Mouse (Mus musculus) lung, embryonic 14.5 days (tissue): ENCODE measurements around the gene Rfpl4. TPM values are rescaled to one million over a fixed set of nuclear protein-coding genes. Genes with fewer than 3 reads are reported as not detected.
"Not testable (repeated sequence)": the region's sequence is repeated elsewhere in the genome, so short reads cannot be mapped to it uniquely, and the experiment has no call there.

Experiments used
- ATAC-seq: fragments of 200-750 bp; cut with Nextera tagmentation; 2 replicates; pipeline ENCODE4 v1.8.0; 2017; ENCODE audit warnings: mild to moderate bottlenecking, moderate TSS enrichment, moderate library complexity; ENCODE audit not compliant: insufficient read depth
- DNase-seq: peaks from one replicate; pipeline ENCODE4 v3.0.0-alpha.2; 2015
- H3K27ac ChIP-seq: fragments of 300-500 bp; sonication (generic); 2 replicates; pipeline ENCODE4 v1.5.1; 2014; ENCODE audit warnings: low read depth, mild to moderate bottlenecking, moderate library complexity
- H3K27me3 ChIP-seq: fragments of 300-500 bp; sonication (generic); 2 replicates; pipeline ENCODE4 v1.6.1; 2014; ENCODE audit warnings: low read length, control low read depth; ENCODE audit not compliant: insufficient read depth
- H3K36me3 ChIP-seq: fragments of 300-500 bp; sonication (generic); 2 replicates; pipeline ENCODE4 v1.6.1; 2014; ENCODE audit warnings: control low read depth; ENCODE audit not compliant: insufficient read depth
- H3K4me1 ChIP-seq: fragments of 300-500 bp; sonication (generic); 2 replicates; pipeline ENCODE4 v1.6.1; 2014; ENCODE audit warnings: antibody characterized with exemption, control low read depth; ENCODE audit not compliant: insufficient read depth
- H3K4me2 ChIP-seq: fragments of 300-500 bp; sonication (generic); 2 replicates; pipeline ENCODE4 v1.6.1; 2014; ENCODE audit warnings: mild to moderate bottlenecking
- H3K4me3 ChIP-seq: fragments of 300-500 bp; sonication (generic); 2 replicates; pipeline ENCODE4 v1.5.1; 2014; ENCODE audit warnings: low read depth, low read length
- H3K9ac ChIP-seq: fragments of 300-500 bp; sonication (generic); 2 replicates; pipeline ENCODE4 v1.6.1; 2014
- H3K9me3 ChIP-seq: fragments of 300-500 bp; sonication (generic); 2 replicates; pipeline ENCODE4 v1.6.1; 2016; ENCODE audit warnings: low read depth, low read length, control low read depth
- CTCF ChIP-seq: IDR thresholded peaks from 2 replicates; pipeline ENCODE4 v1.5.1; 2016; ENCODE audit warnings: antibody characterized with exemption, low read depth
- WGBS: fragments of 180-500 bp; shearing (Covaris S2); extraction: QIAGEN DNeasy Blood & Tissue Kit; methylation state at CpG from one replicate; pipeline ENCODE4 v1.1.7; 2014; 5-methylcytosine and 5-hydroxymethylcytosine counted together
- polyA plus RNA-seq: library from polyadenylated mRNA; unstranded; fragments of >200 nt; fragmentation: Nextera tagmentation; extraction: Ambion mirVana; gene quantifications from 2 replicates; pipeline ENCODE4 v1.2.1, GENCODE M21; 2014

The Rfpl4 gene
- polyA plus RNA-seq: not detected in 2 replicates

DNA sequence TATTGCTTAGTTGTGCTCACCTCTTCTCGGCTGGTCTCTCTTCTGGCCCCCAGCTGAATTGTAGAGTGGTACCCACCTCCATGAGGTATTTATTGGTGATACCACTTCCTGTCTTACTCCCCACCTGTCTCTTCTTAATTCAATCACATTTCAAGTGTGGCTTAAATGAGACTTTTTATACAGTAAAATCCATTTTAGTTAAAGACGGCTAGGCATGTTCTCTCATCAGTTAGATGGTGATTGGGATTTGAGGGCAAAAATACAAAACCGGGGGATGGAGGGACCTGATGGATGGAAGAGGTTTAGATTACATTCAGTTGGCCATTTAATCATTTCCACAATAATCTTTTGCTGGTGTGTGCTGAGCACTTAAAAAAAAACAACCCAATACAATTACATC lies at the start of gene Rfpl4:
Rfpl4 (minus strand) TSS at position 101 of the 400 bp plus-strand sequence.
- no peaks in the 10 kb centered on the region for H3K9me3 ChIP-seq
- H3K4me1 ChIP-seq: no peaks in the 10 kb centered on the region
- no peaks in the 10 kb centered on the region for H3K27me3 ChIP-seq
- no peaks in the 10 kb centered on the region for H3K36me3 ChIP-seq
- no peak within 1 kb of the TSS for H3K4me2 ChIP-seq
- ATAC-seq (no peak), DNase-seq (no peak)
- no peak within 1 kb of the TSS for H3K4me3 ChIP-seq
- WGBS: 85% methylated on average over 3 of the region's 3 CpGs
- TF ChIP-seq CTCF: no peak
- no peak within 1 kb of the TSS for H3K27ac ChIP-seq
- no peak within 1 kb of the TSS for H3K9ac ChIP-seq

GRCm38 (mm10) chr7:5149570-5149969 lies 32.8 kb upstream of the Rfpl4 start, which contains the start of gene Vmn1r55:
Gene Vmn1r55, minus strand, starts transcription at chr7:5149670.
- not testable (repeated sequence) for H3K9ac ChIP-seq, H3K27me3 ChIP-seq, H3K4me3 ChIP-seq, H3K27ac ChIP-seq, DNase-seq, H3K36me3 ChIP-seq, H3K9me3 ChIP-seq, H3K4me2 ChIP-seq, ATAC-seq, H3K4me1 ChIP-seq

DNA sequence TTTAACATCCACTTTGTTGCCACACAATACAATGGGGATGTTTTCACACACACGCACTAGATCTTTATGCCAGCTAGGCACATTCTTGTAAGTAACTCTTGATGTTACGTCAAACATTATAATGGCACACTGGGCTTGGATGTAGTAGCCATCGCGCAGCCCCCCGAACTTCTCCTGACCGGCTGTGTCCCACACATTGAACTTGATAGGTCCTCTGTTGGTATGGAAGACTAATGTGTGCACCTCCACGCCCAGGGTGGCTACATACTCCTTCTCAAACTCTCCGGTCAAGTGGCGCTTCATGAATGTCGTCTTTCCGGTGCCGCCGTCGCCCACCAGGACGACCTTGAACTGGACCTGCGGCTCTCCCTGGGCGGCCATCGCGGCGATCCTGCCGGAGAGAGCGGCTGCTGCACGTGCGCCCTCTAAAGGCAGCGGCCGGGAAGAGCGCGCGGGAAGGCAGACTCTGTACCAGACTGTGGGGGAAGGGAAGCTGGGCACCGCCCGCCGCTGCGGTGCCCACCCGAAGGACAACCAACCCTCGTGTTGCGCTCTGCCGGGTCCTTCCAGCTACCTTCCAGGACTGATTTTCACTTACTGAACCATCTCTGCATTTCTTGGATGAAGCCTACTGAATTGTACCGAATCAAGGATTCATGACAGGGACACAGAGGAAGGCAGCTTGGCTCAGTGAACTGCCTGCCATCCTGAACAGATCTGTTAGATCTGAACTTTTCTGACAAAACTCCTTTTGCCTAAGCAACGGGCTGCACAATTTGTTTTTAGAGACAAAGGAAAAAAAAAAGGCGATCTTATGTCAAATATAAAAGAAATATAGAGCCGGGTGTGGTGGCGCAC lies 9.0 kb upstream of the Rfpl4 start, which contains the start of gene Rasl2-9:
Rasl2-9 (minus strand) TSS at position 402 of the 858 bp plus-strand sequence.
- TF ChIP-seq CTCF: peak; percentile 77
- DNase-seq (peak; percentile 84), ATAC-seq (peak; percentile 83)
- Histone ChIP-seq H3K4me3 (peak within 1 kb of the TSS; percentile 24), H3K9ac (peak within 1 kb of the TSS; percentile 36; the same call in 1 of the 2 replicates), H3K27ac (no peak within 1 kb of the TSS), H3K4me1 (no peaks in the 10 kb centered on the region), H3K9me3 (no peaks in the 10 kb centered on the region), H3K27me3 (no peaks in the 10 kb centered on the region), H3K4me2 (peak within 1 kb of the TSS; percentile 57), H3K36me3 (no peaks in the 10 kb centered on the region)
- 16% methylated on average over 42 of the region's 42 CpGs for WGBS

- Histone ChIP-seq H3K27ac (no peak overlapping the region), H3K4me1 (no peaks in the 10 kb centered on the region), H3K36me3 (no peaks in the 10 kb centered on the region), H3K9me3 (no peaks in the 10 kb centered on the region), H3K4me2 (no peak overlapping the region), H3K9ac (no peak overlapping the region), H3K27me3 (no peaks in the 10 kb centered on the region), H3K4me3 (no peak overlapping the region)
- no peak for DNase-seq
- WGBS: 83% methylated on average over 8 of the region's 8 CpGs
- ATAC-seq: no peak
- TF ChIP-seq CTCF: no peak
Measured at GRCm38 (mm10) chr7:5125078-5125477, 8.3 kb upstream of the Rfpl4 start.

DNA sequence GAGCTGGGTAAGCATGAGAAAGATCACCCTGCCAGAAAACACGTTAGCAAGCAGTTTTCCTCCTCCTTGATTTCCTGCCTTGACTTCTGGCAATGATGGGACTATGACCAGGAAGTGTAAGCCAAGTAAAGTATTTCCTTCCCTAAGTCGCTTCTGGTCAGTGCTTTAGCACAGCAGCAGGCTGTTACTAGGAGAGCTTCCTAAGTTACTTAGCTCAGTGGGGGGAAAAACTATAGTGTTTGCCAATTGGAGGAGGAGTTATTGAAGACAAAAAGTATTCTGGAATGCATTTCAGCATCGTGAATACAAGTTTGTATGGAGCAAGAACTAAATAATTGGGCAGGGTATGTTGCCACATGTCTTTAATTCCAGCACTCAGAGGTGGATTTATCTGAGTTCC lies 4.0 kb downstream of the Rfpl4 start:
- WGBS: 18% methylated on average over 3 of the region's 3 CpGs
- H3K9me3 ChIP-seq: no peaks in the 10 kb centered on the region
- H3K4me2 ChIP-seq: no peak overlapping the region
- H3K36me3 ChIP-seq: no peaks in the 10 kb centered on the region
- H3K27ac ChIP-seq: no peak overlapping the region
- ATAC-seq (no peak), DNase-seq (peak; percentile 31)
- H3K27me3 ChIP-seq: no peaks in the 10 kb centered on the region
- no peak for TF ChIP-seq CTCF
- no peak overlapping the region for H3K9ac ChIP-seq
- no peaks in the 10 kb centered on the region for H3K4me1 ChIP-seq
- no peak overlapping the region for H3K4me3 ChIP-seq

GRCm38 (mm10) chr7:5109301-5109700 lies 7.4 kb downstream of the Rfpl4 start:
- no peaks in the 10 kb centered on the region for H3K4me1 ChIP-seq
- no peaks in the 10 kb centered on the region for H3K27me3 ChIP-seq
- no peak for DNase-seq
- no peak overlapping the region for H3K27ac ChIP-seq
- no peak for ATAC-seq
- 83% methylated on average over 8 of the region's 8 CpGs for WGBS
- H3K4me3 ChIP-seq: no peak overlapping the region
- no peaks in the 10 kb centered on the region for H3K36me3 ChIP-seq
- TF ChIP-seq CTCF: no peak
- H3K4me2 ChIP-seq: no peak overlapping the region
- H3K9me3 ChIP-seq: no peaks in the 10 kb centered on the region
- H3K9ac ChIP-seq: no peak overlapping the region

DNA sequence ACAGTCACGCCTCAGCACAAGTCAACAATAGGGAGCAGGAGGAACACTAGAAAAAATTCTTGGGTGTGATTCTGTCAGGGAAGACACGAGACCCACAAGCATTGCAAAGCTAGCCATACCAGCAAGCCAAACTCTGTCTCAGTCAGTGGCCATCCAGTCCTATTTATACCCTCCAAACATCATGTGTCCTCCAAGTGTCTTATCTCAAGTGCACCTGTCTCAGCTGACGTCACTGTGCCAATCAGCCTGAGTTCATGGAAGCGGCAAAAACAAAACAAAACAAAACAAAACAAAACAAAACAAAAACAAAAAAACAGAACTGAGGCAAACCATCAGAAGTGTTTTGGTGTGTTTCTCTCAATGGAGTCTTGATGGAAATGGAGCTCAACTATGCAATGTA lies 8.5 kb downstream of the Rfpl4 start:
- no peak overlapping the region for H3K4me3 ChIP-seq
- H3K4me2 ChIP-seq: no peak overlapping the region
- no peaks in the 10 kb centered on the region for H3K4me1 ChIP-seq
- 72% methylated on average over 4 of the region's 4 CpGs for WGBS
- TF ChIP-seq CTCF: no peak
- H3K27me3 ChIP-seq: no peaks in the 10 kb centered on the region
- no peak for DNase-seq
- H3K36me3 ChIP-seq: no peaks in the 10 kb centered on the region
- H3K27ac ChIP-seq: no peak overlapping the region
- H3K9me3 ChIP-seq: no peaks in the 10 kb centered on the region
- H3K9ac ChIP-seq: no peak overlapping the region
- no peak for ATAC-seq
